Mouse (Mus musculus): ENCODE measurements around the gene Atg101. TPM values are rescaled to one million over a fixed set of nuclear protein-coding genes. Genes with fewer than 3 reads are reported as not detected.

The Atg101 gene
- polyA plus RNA-seq, 1 experiment from 2014 or later, result 81.6 TPM

DNA sequence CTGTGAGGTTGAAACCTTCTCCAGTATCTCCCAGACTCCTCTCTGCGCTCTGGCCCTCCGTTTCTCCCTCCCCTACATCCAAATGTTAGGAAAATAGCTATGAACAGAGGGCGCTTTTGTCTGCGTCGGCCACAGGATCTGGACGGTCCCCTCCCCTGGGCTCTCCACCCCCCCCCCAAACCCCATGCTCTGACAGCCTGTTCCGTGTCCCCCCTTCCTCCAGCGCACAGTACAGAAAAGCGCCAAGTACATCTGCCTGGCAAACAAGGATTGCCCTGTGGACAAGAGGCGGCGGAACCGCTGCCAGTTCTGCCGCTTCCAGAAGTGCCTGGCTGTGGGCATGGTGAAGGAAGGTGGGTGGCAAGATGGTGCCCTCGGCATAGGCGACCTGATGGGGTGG is 12.6 kb upstream of the Atg101 start:
- 87% methylated on average over 15 of the region's 15 CpGs for WGBS
- Histone ChIP-seq H3K36me3 (ENCODE audit: poor library complexity, severe bottlenecking) (peaks cover 22% of the 10 kb centered on the region), H3K4me2 (no peak overlapping the region), H3K4me3 (no peak overlapping the region), H3K27ac (no peak overlapping the region), H3K4me1 (peaks cover 5% of the 10 kb centered on the region; the same call in 1 of the 2 replicates), H3K9ac (no peak overlapping the region), H3K27me3 (peaks cover 23% of the 10 kb centered on the region), H3K9me3 (replicated peaks) (no peaks in the 10 kb centered on the region)
- ATAC-seq, result no peak

- H3K4me1 ChIP-seq, result peaks cover 8% of the 10 kb centered on the region
- no peak overlapping the region for H3K27ac ChIP-seq
- H3K36me3 ChIP-seq (ENCODE audit: poor library complexity, severe bottlenecking), result peaks cover 22% of the 10 kb centered on the region
- 84% methylated on average over 6 of the region's 6 CpGs for WGBS
- H3K4me3 ChIP-seq, result no peak overlapping the region
- no peak overlapping the region for H3K4me2 ChIP-seq
- no peaks in the 10 kb centered on the region for H3K9me3 ChIP-seq (replicated peaks)
- no peaks in the 10 kb centered on the region for H3K27me3 ChIP-seq
- H3K9ac ChIP-seq, result no peak overlapping the region
- no peak for ATAC-seq
These were observed 9.7 kb upstream of the Atg101 start for GRCm38 (mm10) chr15:101274380-101274779.

DNA sequence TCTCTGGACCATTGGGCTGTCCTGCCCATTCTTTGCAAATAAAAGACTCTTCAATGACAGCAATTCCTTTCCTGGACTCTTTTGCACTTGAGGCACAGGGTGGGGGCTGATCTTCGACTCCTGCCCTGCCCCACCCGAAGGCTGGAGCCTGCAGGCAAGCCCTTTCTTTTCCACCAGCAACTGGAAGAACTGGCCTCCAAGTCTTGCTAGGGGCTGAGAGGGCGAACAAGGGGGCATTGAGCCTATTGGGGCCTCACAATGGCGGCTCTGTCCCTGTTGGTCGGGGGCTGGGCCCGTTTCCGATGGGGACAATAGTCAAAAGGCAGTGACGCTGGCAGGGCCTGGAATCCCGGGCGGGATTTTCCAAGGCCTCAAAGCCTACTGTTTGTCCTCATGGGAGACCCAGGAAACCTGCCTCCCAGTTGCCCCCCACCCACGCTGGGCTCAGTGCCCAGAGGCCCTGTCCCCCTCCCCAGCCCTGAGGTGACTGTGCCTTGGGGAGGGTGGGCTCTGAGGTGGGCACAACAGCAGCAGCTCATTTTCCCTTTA is 6.6 kb upstream of the Atg101 start:
- Histone ChIP-seq H3K27me3 (no peaks in the 10 kb centered on the region), H3K9me3 (replicated peaks) (no peaks in the 10 kb centered on the region), H3K27ac (no peak overlapping the region), H3K36me3 (ENCODE audit: poor library complexity, severe bottlenecking) (peaks cover 16% of the 10 kb centered on the region; the same call in 1 of the 2 replicates), H3K9ac (no peak overlapping the region), H3K4me1 (peaks cover 8% of the 10 kb centered on the region), H3K4me2 (no peak overlapping the region), H3K4me3 (no peak overlapping the region)
- ATAC-seq, result 0 out of 2 replicates have a peak, but pooled peaks have one; percentile 33
- WGBS, result 8% methylated on average over 11 of the region's 11 CpGs

- WGBS, result 65% methylated on average over 5 of the region's 5 CpGs
- no peak overlapping the region for H3K4me2 ChIP-seq
- H3K9me3 ChIP-seq (replicated peaks), result no peaks in the 10 kb centered on the region
- no peak overlapping the region for H3K27ac ChIP-seq
- no peak overlapping the region for H3K4me3 ChIP-seq
- no peak for ATAC-seq
- H3K9ac ChIP-seq, result no peak overlapping the region
- H3K27me3 ChIP-seq, result no peaks in the 10 kb centered on the region
- H3K4me1 ChIP-seq, result peaks cover 14% of the 10 kb centered on the region
- H3K36me3 ChIP-seq (ENCODE audit: poor library complexity, severe bottlenecking), result peaks cover 8% of the 10 kb centered on the region; the same call in 1 of the 2 replicates
These were observed 5.5 kb upstream of the Atg101 start for GRCm38 (mm10) chr15:101278589-101278988.

DNA sequence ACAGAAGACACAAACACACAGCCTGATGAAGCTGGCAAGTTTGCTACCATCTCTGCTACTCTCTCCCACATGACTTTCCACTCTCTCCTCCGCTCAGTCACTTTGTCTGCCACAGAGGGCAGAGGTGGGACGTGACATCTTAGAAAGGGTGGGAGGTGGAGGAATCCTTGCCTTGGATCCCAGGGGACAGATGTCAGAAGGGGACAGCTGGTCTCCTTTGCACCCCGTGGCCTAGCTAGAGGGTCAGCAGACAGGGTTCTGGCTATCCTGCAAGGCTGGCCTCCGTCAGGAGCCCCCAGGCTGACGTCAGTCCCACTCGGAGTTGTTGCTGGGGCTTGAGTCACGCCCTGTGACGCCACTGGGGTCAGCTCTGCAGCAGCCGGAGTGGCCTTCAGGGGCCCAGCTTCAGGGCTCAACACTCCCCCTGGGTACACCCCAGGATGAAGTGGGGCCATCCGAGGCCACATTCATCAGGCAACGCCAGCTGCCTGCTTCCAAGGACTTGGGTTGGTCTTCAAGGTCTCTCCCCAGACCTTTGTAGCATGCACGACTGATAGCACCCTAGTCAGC is 4.6 kb upstream of the Atg101 start:
- Histone ChIP-seq H3K27me3 (no peaks in the 10 kb centered on the region), H3K4me3 (no peak overlapping the region), H3K9me3 (replicated peaks) (no peaks in the 10 kb centered on the region), H3K4me1 (peaks cover 15% of the 10 kb centered on the region), H3K36me3 (ENCODE audit: poor library complexity, severe bottlenecking) (no peaks in the 10 kb centered on the region), H3K4me2 (no peak overlapping the region), H3K9ac (no peak overlapping the region), H3K27ac (no peak overlapping the region)
- 70% methylated on average over 12 of the region's 12 CpGs for WGBS
- ATAC-seq, result no peak

DNA sequence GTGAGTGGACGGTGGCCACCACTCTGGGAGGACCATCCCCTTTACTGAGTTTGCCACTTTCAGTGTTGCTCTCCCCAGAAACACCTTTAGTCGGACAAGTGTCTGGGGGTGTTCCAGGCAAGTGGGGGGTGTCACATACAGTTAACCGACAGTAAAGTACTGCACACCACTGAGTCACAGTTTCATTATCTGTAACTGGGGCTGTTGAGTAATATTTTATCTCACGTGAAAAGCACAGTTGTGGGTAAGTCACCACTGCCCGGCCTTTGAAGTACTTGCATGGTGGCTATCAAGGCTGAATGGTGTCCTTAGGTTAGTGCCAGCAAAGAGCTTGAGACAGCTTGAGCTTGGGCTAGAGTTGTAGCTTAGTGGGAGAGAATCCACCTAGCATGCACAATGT is 1.6 kb upstream of the Atg101 start:
- Histone ChIP-seq H3K4me2 (no peak overlapping the region), H3K27me3 (no peaks in the 10 kb centered on the region), H3K9me3 (replicated peaks) (no peaks in the 10 kb centered on the region), H3K36me3 (ENCODE audit: poor library complexity, severe bottlenecking) (peaks cover 12% of the 10 kb centered on the region), H3K4me3 (no peak overlapping the region), H3K27ac (no peak overlapping the region), H3K9ac (no peak overlapping the region), H3K4me1 (peaks cover 27% of the 10 kb centered on the region)
- WGBS, result 81% methylated on average over 5 of the region's 5 CpGs
- ATAC-seq, result no peak

GRCm38 (mm10) chr15:101283183-101283910 is 725 bp upstream of the Atg101 start:
- WGBS, result 1% methylated on average over 26 of the region's 26 CpGs
- peaks cover 22% of the 10 kb centered on the region for H3K4me1 ChIP-seq
- ATAC-seq, result peak; percentile 57
- no peaks in the 10 kb centered on the region for H3K27me3 ChIP-seq
- peak overlapping the region; percentile 76 for H3K4me3 ChIP-seq
- peak overlapping the region; percentile 83 for H3K9ac ChIP-seq
- H3K4me2 ChIP-seq, result peak overlapping the region; percentile 78
- H3K27ac ChIP-seq, result peak overlapping the region; percentile 12; the same call in 1 of the 2 replicates
- no peaks in the 10 kb centered on the region for H3K9me3 ChIP-seq (replicated peaks)
- H3K36me3 ChIP-seq (ENCODE audit: poor library complexity, severe bottlenecking), result peaks cover 21% of the 10 kb centered on the region

DNA sequence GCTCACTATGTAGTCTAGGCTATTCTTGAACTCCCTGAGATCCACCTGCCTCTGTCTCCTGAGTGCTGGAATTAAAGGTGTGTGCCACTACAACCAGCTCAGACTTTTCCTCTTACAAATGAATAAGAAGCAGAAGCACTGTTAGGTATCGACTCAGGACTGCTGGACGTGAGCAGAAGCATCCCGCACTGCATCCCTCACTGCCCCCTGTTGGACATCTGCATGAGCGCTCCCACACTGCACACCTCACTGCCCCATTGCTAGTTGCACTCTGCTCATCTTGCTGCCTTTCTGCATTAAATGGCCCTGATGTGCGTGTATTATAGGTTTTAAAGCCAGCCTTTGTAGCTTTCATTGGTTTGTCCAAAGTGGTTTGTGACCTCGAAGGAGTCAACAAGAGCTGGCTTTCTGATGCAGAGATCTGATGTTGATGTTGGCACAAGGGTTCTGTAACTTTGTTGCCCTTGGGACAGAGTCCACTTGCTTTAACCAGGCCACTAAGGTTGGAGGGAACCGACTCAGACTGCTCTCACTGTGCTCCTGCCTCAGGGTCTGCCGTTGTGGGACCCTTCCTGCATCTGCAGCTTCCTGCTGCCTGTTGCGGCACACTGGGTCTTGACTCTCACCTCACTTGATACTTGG is 2.2 kb downstream of the Atg101 start:
- WGBS, result 67% methylated on average over 9 of the region's 9 CpGs
- no peak overlapping the region for H3K9ac ChIP-seq
- no peak for ATAC-seq
- peaks cover 50% of the 10 kb centered on the region for H3K36me3 ChIP-seq (ENCODE audit: poor library complexity, severe bottlenecking)
- H3K27me3 ChIP-seq, result no peaks in the 10 kb centered on the region
- H3K4me2 ChIP-seq, result no peak overlapping the region
- H3K9me3 ChIP-seq (replicated peaks), result no peaks in the 10 kb centered on the region
- peaks cover 22% of the 10 kb centered on the region for H3K4me1 ChIP-seq
- no peak overlapping the region for H3K4me3 ChIP-seq
- no peak overlapping the region for H3K27ac ChIP-seq

- H3K27me3 ChIP-seq, result no peaks in the 10 kb centered on the region
- no peak overlapping the region for H3K27ac ChIP-seq
- H3K4me3 ChIP-seq, result no peak overlapping the region
- no peak overlapping the region for H3K4me2 ChIP-seq
- no peak for ATAC-seq
- H3K4me1 ChIP-seq, result peaks cover 22% of the 10 kb centered on the region
- peaks cover 61% of the 10 kb centered on the region for H3K36me3 ChIP-seq (ENCODE audit: poor library complexity, severe bottlenecking)
- H3K9me3 ChIP-seq (replicated peaks), result no peaks in the 10 kb centered on the region
- H3K9ac ChIP-seq, result no peak overlapping the region; the same call in 1 of the 2 replicates
- WGBS, result 86% methylated on average over 6 of the region's 6 CpGs
These were observed 3.3 kb downstream of the Atg101 start for GRCm38 (mm10) chr15:101287361-101287760.

- WGBS, result 94% methylated on average over 15 of the region's 15 CpGs
- H3K4me2 ChIP-seq, result no peak overlapping the region
- no peak for ATAC-seq
- H3K27ac ChIP-seq, result no peak overlapping the region
- no peaks in the 10 kb centered on the region for H3K9me3 ChIP-seq (replicated peaks)
- H3K4me3 ChIP-seq, result no peak overlapping the region
- peaks cover 6% of the 10 kb centered on the region for H3K4me1 ChIP-seq
- no peak overlapping the region for H3K9ac ChIP-seq
- no peaks in the 10 kb centered on the region for H3K27me3 ChIP-seq
- H3K36me3 ChIP-seq (ENCODE audit: poor library complexity, severe bottlenecking), result peaks cover 62% of the 10 kb centered on the region
These were observed 6.3 kb downstream of the Atg101 start for GRCm38 (mm10) chr15:101290354-101290753.

- 89% methylated on average over 3 of the region's 3 CpGs for WGBS
- H3K4me1 ChIP-seq, result no peaks in the 10 kb centered on the region
- no peak overlapping the region for H3K27ac ChIP-seq
- no peak overlapping the region for H3K9ac ChIP-seq
- peaks cover 55% of the 10 kb centered on the region for H3K36me3 ChIP-seq (ENCODE audit: poor library complexity, severe bottlenecking)
- no peak for ATAC-seq
- H3K9me3 ChIP-seq (replicated peaks), result no peaks in the 10 kb centered on the region
- no peaks in the 10 kb centered on the region for H3K27me3 ChIP-seq
- H3K4me2 ChIP-seq, result no peak overlapping the region
- H3K4me3 ChIP-seq, result no peak overlapping the region
These were observed 7.9 kb downstream of the Atg101 start for GRCm38 (mm10) chr15:101292012-101292411.

DNA sequence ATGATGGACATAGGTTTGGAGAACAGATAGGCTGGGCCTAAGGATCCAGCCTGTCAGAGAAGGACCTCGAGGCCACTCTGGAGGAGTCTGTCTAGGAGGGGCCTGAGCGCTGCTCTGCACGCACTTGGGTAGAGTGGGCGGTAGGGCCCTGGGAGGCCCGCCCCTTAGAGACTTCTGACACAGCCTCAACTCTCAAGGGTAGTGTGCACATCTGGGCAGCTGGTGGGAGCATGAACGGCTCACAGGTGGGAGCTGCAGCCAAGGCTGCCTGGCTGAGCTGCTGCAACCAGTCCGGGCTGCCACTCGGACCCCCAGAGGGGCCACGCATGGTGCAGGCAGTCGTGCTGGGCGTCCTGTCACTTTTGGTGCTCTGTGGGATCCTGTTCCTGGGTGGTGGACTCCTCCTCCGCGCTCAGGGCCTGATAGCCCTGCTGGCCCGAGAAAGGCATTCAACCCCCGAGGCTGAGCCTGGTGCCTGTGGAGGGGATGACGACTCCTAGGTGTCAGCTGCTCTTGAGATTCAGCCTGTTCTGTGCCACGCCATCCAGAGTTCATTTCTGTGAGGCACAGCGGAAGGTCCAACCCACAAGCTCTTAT is 9.1 kb downstream of the Atg101 start, which contains the start of gene 6030408B16Rik:
Gene 6030408B16Rik, plus strand, starts transcription at position 188 of the 597 bp plus-strand sequence.
- H3K4me3 ChIP-seq, result no peak within 1 kb of the TSS
- H3K9ac ChIP-seq, result no peak within 1 kb of the TSS
- H3K4me1 ChIP-seq, result no peaks in the 10 kb centered on the region
- no peak within 1 kb of the TSS for H3K4me2 ChIP-seq
- no peaks in the 10 kb centered on the region for H3K9me3 ChIP-seq (replicated peaks)
- H3K27ac ChIP-seq, result no peak within 1 kb of the TSS
- no peaks in the 10 kb centered on the region for H3K27me3 ChIP-seq
- H3K36me3 ChIP-seq (ENCODE audit: poor library complexity, severe bottlenecking), result peaks cover 44% of the 10 kb centered on the region
- no peak for ATAC-seq
- WGBS, result 71% methylated on average over 18 of the region's 18 CpGs

Measured in forebrain, embryonic 13.5 days (tissue).